Mouse (Mus musculus) kidney, postnatal 0 days (tissue): ENCODE results near the gene Gpr85. TPM values are rescaled to one million over a fixed set of nuclear protein-coding genes. Genes with fewer than 3 reads are reported as not detected.
"Not testable (repeated sequence)": the region's sequence is repeated elsewhere in the genome, so short reads cannot be mapped to it uniquely, and the experiment has no call there.

ENCODE experiments used
- ATAC-seq: fragments of 200-750 bp; cut with Nextera tagmentation; replicated peaks from 2 replicates; pipeline ENCODE4 v1.8.0; 2017; ENCODE audit warnings: low read depth, moderate number of reproducible peaks, moderate TSS enrichment, moderate library complexity; ENCODE audit not compliant: low FRiP score
- DNase-seq: peaks from one replicate; pipeline ENCODE4 v3.0.0-alpha.2; 2016; ENCODE audit warnings: low spot score
- H3K27ac ChIP-seq: fragments of 300-500 bp; sonication (generic); 2 replicates; pipeline ENCODE4 v1.5.1; 2014; ENCODE audit warnings: mild to moderate bottlenecking
- H3K27me3 ChIP-seq: fragments of 300-500 bp; sonication (generic); 2 replicates; pipeline ENCODE4 v1.6.1; 2014; ENCODE audit warnings: low read length, mixed read lengths; ENCODE audit not compliant: insufficient read depth
- H3K36me3 ChIP-seq: fragments of 300-500 bp; sonication (generic); 2 replicates; pipeline ENCODE4 v1.6.1; 2014; ENCODE audit warnings: low read length, mixed read lengths; ENCODE audit not compliant: insufficient read depth
- H3K4me1 ChIP-seq: fragments of 300-500 bp; sonication (generic); replicated peaks from 2 replicates; pipeline ENCODE4 v1.6.1; 2014; ENCODE audit warnings: antibody characterized with exemption, low read length, mixed read lengths; ENCODE audit not compliant: insufficient read depth
- H3K4me2 ChIP-seq: fragments of 300-500 bp; sonication (generic); 2 replicates; pipeline ENCODE4 v1.6.1; 2014; ENCODE audit warnings: mild to moderate bottlenecking, low read length, moderate library complexity, mixed read lengths
- H3K4me3 ChIP-seq: fragments of 300-500 bp; sonication (generic); replicated peaks from 2 replicates; pipeline ENCODE4 v1.5.1; 2014; ENCODE audit warnings: low read depth, low read length
- H3K9ac ChIP-seq: fragments of 300-500 bp; sonication (generic); 2 replicates; pipeline ENCODE4 v1.6.1; 2014; ENCODE audit warnings: low read depth, low read length
- H3K9me3 ChIP-seq: fragments of 300-500 bp; sonication (generic); replicated peaks from 2 replicates; pipeline ENCODE4 v1.6.1; 2016; ENCODE audit warnings: low read length, inconsistent platforms, mixed read lengths
- CTCF ChIP-seq: IDR thresholded peaks from 2 replicates; pipeline ENCODE4 v1.5.1; 2016; ENCODE audit warnings: antibody characterized with exemption, low read depth, mild to moderate bottlenecking, moderate library complexity
- WGBS: fragments of 180-500 bp; shearing (Covaris S2); extraction: QIAGEN DNeasy Blood & Tissue Kit; methylation state at CpG from one replicate; pipeline ENCODE4 v1.1.7; 2014; 5-methylcytosine and 5-hydroxymethylcytosine counted together
- polyA plus RNA-seq: library from polyadenylated mRNA; unstranded; fragments of >200 nt; fragmentation: Nextera tagmentation; extraction: Ambion mirVana; gene quantifications from 2 replicates; pipeline ENCODE4 v1.2.1, GENCODE M21; 2015

The Gpr85 gene
- polyA plus RNA-seq, 1 experiment from 2014 or later = 0.75 TPM

DNA sequence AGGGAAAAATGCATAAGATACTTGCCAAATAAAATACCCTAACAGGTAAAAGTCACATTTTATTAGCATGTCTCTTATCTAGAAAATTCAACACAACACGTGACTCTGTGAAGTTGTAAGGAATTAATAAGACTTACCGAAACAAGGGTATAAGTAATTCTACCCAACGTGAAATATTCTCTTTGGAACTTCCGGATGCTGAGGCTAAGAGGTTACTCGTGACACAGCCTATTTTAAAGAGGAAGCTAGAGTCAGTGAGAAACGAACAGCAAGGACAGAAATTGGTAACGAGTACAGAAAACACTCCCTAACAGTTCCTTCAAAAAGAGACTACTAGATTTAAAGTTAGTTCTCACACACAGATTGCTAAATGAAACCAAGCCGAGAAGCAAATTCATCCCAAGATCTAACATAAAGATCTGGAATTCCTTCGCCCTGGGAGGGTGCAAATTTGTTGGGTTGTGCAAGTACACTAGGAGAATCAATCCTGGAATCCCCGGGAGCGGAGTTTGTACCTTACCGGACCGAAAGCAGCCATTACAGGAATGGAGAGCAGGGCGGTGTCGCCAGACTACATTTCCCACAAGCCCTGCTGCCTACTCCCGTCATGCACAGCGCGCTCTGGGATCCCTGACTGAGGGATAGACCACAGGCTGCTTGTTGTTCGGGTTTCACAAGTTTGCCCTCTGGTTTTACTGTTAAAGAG, 31.3 kb upstream of the Gpr85 start, which contains the start of gene 2610001J05Rik:
TSS of gene 2610001J05Rik (minus strand) at position 600 of the 706 bp plus-strand sequence.
- no peaks in the 10 kb centered on the region for H3K27me3 ChIP-seq
- peak within 1 kb of the TSS; percentile 53 for H3K4me3 ChIP-seq
- 0 out of 2 replicates have a peak, but pooled peaks cover 4% of the 10 kb centered on the region for H3K4me1 ChIP-seq
- peak; percentile 100 for ATAC-seq
- H3K9me3 ChIP-seq = no peaks in the 10 kb centered on the region
- WGBS = under 1% methylated on average over 19 of the region's 19 CpGs
- 0 out of 2 replicates have a peak, but pooled peaks have one; percentile 3 for TF ChIP-seq CTCF
- DNase-seq = peak; percentile 97
- H3K27ac ChIP-seq = peak within 1 kb of the TSS; percentile 73
- H3K4me2 ChIP-seq = peak within 1 kb of the TSS; percentile 59
- peak within 1 kb of the TSS; percentile 67 for H3K9ac ChIP-seq
- no peaks in the 10 kb centered on the region for H3K36me3 ChIP-seq

DNA sequence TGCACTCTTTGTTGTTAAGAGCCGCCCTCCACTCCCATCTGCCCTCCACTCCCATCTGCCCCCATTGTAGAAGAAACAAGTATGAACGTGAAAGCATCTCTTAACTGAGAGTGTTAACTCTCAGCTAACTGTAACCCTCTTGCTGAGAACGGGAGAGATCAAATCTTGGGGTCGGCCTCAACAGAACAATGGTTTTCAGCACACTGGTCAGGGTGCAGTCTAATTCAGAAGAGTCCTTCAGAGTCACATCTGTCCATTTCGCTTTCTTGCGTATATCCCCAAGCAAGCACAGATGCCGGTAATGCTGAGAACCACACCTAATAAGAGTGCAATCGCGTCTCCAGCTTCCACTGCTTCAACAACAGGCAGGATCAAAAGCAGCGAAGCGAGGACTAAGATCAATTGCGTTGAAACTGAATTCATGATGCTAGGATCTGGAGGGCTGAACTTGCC, 30.6 kb upstream of the Gpr85 start:
- no peaks in the 10 kb centered on the region for H3K27me3 ChIP-seq
- WGBS = 34% methylated on average over 12 of the region's 12 CpGs
- H3K9me3 ChIP-seq = no peaks in the 10 kb centered on the region
- H3K36me3 ChIP-seq = no peaks in the 10 kb centered on the region
- H3K4me1 ChIP-seq = 0 out of 2 replicates have a peak, but pooled peaks cover 4% of the 10 kb centered on the region
- no peak overlapping the region for H3K27ac ChIP-seq
- TF ChIP-seq CTCF = no peak
- H3K9ac ChIP-seq = peak overlapping the region; percentile 40; the same call in 1 of the 2 replicates
- ATAC-seq (no peak), DNase-seq (peak; percentile 16)
- H3K4me3 ChIP-seq = peak overlapping the region; percentile 53; the same call in 1 of the 2 replicates
- H3K4me2 ChIP-seq = peak overlapping the region; percentile 59

DNA sequence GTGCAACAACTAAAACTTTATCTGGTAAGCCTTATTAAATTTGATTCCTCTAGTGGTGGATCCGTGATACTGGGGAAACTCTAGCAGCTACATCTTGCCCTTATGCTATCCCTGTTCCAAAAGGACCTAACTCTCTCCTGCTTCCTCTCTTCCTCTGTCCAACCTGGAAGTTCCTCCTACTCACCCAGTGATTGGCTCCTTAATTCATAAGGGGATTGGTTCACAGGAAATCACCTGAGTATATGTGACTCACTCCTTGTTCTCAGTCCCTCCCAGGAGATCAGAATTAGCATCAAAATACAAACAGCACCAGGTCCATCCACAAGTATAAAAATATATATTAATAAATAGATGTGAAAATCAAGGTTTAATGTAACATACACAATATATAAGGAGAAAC, 20.9 kb upstream of the Gpr85 start:
- Histone ChIP-seq H3K9me3 (no peaks in the 10 kb centered on the region), H3K4me2 (no peak overlapping the region), H3K4me1 (no peaks in the 10 kb centered on the region), H3K27ac (no peak overlapping the region), H3K9ac (no peak overlapping the region), H3K27me3 (no peaks in the 10 kb centered on the region), H3K36me3 (no peaks in the 10 kb centered on the region), H3K4me3 (no peak overlapping the region)
- WGBS = 86% methylated on average over 1 of the region's 1 CpGs
- TF ChIP-seq CTCF = no peak
- DNase-seq (no peak), ATAC-seq (no peak)

DNA sequence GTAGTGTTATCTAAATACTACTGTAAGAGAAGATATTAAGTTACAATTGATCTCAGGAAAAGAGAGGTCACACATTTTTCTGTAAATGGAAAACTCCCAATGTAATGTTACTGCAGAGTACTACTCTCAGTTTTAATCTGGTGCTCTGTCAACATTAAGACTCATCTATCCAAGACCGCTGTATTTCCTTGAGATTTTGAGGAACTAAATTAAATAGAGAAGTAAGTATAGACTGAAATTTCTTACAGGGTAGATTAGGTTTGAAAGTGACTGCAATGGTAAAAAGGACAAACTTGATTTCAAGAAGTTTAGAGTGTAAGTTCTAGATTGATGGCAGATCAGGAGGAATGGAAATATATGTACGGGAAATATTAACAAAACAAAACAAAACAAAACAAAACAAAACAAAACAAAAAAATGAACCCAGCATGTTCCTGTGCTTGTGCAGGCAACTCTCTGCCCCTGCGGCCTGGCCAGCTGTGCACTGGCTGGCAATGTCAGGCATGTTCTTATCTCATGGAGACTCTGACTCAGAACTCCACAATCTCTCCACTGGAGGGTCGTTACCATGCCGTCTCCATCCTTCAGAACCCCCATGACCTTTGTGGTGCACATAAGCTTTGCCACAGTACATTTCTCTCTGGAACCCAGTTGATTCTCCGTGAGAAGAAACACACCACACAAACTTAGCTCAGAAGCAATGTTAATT, 20.3 kb upstream of the Gpr85 start:
- Histone ChIP-seq H3K9ac (no peak overlapping the region), H3K27ac (no peak overlapping the region), H3K9me3 (no peaks in the 10 kb centered on the region), H3K36me3 (no peaks in the 10 kb centered on the region), H3K4me1 (no peaks in the 10 kb centered on the region), H3K27me3 (no peaks in the 10 kb centered on the region), H3K4me3 (no peak overlapping the region), H3K4me2 (no peak overlapping the region)
- DNase-seq (no peak), ATAC-seq (no peak)
- no peak for TF ChIP-seq CTCF
- WGBS = 83% methylated on average over 6 of the region's 6 CpGs

DNA sequence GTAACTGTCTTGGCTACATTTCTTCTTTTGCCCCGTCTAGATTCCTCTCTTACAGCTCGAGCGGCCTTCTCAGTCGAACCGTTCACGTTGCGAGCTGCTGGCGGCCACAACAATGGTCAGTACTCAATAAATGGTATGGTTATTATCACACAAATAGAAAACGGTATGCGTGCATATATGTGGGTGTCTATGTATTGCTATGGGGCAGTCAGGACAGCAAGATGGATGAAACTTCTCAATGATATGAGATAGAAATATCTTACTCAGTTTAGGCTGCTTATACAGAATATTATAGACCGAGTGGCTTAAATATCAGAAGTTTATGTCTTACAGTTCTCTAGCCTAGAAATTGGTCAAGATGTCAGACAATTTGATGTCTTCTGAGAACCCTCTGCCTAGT, 14.5 kb upstream of the Gpr85 start:
- WGBS = 24% methylated on average over 11 of the region's 11 CpGs
- no peak for DNase-seq
- H3K9ac ChIP-seq = no peak overlapping the region
- H3K4me3 ChIP-seq = no peak overlapping the region
- no peaks in the 10 kb centered on the region for H3K27me3 ChIP-seq
- H3K9me3 ChIP-seq = no peaks in the 10 kb centered on the region
- H3K27ac ChIP-seq = no peak overlapping the region
- no peaks in the 10 kb centered on the region for H3K4me1 ChIP-seq
- TF ChIP-seq CTCF = no peak
- H3K4me2 ChIP-seq = no peak overlapping the region
- H3K36me3 ChIP-seq = no peaks in the 10 kb centered on the region
- ATAC-seq = no peak

DNA sequence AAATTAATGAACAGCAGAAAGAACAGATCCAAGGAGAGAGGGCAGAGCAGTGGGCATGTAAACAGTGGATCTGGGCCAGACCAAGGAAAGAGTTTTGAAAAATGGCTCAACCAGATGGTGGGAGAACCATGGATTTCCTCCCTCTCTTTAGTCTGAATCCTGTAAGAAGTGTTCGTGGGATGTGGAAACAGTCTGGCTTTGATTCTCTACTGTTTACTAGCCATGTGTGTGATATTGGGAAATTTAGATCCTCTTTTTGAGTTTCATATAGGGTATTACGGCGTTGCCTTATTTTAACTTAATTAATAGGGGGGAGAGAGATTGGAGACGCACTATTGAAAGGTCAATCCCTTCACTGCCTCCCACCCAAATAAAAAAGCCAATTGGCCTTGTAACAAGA, 13.5 kb upstream of the Gpr85 start:
- no peak overlapping the region for H3K4me2 ChIP-seq
- no peak for ATAC-seq
- H3K27ac ChIP-seq = no peak overlapping the region
- 69% methylated on average over 4 of the region's 4 CpGs for WGBS
- no peaks in the 10 kb centered on the region for H3K4me1 ChIP-seq
- no peak overlapping the region for H3K4me3 ChIP-seq
- H3K9ac ChIP-seq = no peak overlapping the region
- no peak for DNase-seq
- no peaks in the 10 kb centered on the region for H3K27me3 ChIP-seq
- H3K36me3 ChIP-seq = no peaks in the 10 kb centered on the region
- no peaks in the 10 kb centered on the region for H3K9me3 ChIP-seq
- TF ChIP-seq CTCF = no peak

DNA sequence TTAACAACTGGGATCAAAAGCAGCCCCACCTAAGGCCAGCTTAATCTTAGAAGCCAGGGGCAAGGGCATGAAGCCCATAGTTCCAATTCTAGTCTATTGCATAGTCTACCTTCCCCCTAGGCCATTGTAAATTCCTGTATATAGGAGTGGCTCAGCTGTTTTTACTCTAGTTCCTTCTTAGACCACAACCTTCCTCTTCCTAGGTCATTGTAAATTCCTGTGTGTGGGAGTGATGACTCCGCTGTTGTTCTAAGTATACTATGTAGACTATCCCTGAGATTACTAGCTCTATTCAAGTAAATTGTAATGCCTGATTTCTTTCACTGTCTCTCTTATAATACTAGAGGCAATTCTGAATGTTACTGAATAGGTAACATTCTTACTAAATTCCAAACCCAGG, 6.3 kb upstream of the Gpr85 start:
- H3K9ac ChIP-seq, H3K4me2 ChIP-seq, H3K4me3 ChIP-seq, ATAC-seq, H3K27ac ChIP-seq, H3K9me3 ChIP-seq, H3K27me3 ChIP-seq, H3K4me1 ChIP-seq, DNase-seq, H3K36me3 ChIP-seq: not testable (repeated sequence)
- 93% methylated on average over 1 of the region's 1 CpGs for WGBS
